Mouse (Mus musculus) lung, embryonic 15.5 days (tissue): Measurements from ENCODE around the gene Frmd5. TPM values are rescaled to one million over a fixed set of nuclear protein-coding genes. Genes with fewer than 3 reads are reported as not detected.

Experiments used
- ATAC-seq: fragments of 200-750 bp; cut with Nextera tagmentation; 2 replicates; pipeline ENCODE4 v1.8.0; 2017; ENCODE audit warnings: moderate number of reproducible peaks, borderline replicate concordance; ENCODE audit not compliant: low FRiP score, low TSS enrichment; ENCODE audit errors: extremely low read depth
- H3K27ac ChIP-seq: fragments of 300-500 bp; sonication (generic); 2 replicates; pipeline ENCODE4 v1.5.1; 2015; ENCODE audit warnings: moderate library complexity, mild to moderate bottlenecking, inconsistent platforms
- H3K27me3 ChIP-seq: fragments of 300-500 bp; sonication (generic); 2 replicates; pipeline ENCODE4 v1.6.1; 2015; ENCODE audit warnings: inconsistent platforms
- H3K36me3 ChIP-seq: fragments of 300-500 bp; sonication (generic); 2 replicates; pipeline ENCODE4 v1.6.1; 2015; ENCODE audit warnings: inconsistent platforms
- H3K4me1 ChIP-seq: fragments of 300-500 bp; sonication (generic); 2 replicates; pipeline ENCODE4 v1.6.1; 2015; ENCODE audit warnings: inconsistent platforms
- H3K4me2 ChIP-seq: fragments of 300-500 bp; sonication (generic); 2 replicates; pipeline ENCODE4 v1.6.1; 2015; ENCODE audit warnings: inconsistent platforms, mild to moderate bottlenecking, moderate library complexity
- H3K4me3 ChIP-seq: fragments of 300-500 bp; sonication (generic); 2 replicates; pipeline ENCODE4 v1.5.1; 2015; ENCODE audit warnings: mild to moderate bottlenecking, inconsistent platforms
- H3K9ac ChIP-seq: fragments of 300-500 bp; sonication (generic); 2 replicates; pipeline ENCODE4 v1.6.1; 2015; ENCODE audit warnings: inconsistent platforms
- H3K9me3 ChIP-seq: fragments of 300-500 bp; sonication (generic); 2 replicates; pipeline ENCODE4 v1.6.1; 2016; ENCODE audit warnings: inconsistent platforms
- WGBS: fragments of 180-500 bp; shearing (Covaris S2); methylation state at CpG from one replicate; pipeline ENCODE4 v1.1.7; 2015; 5-methylcytosine and 5-hydroxymethylcytosine counted together
- polyA plus RNA-seq: library from polyadenylated mRNA; unstranded; fragments of >200 nt; fragmentation: Nextera tagmentation; extraction: Ambion mirVana; gene quantifications from 2 replicates; pipeline ENCODE4 v1.2.1, GENCODE M21; 2015

The Frmd5 gene
- polyA plus RNA-seq, 1 experiment from 2014 or later = 4.1 TPM

- Histone ChIP-seq H3K27me3 (no peaks in the 10 kb centered on the region), H3K36me3 (no peaks in the 10 kb centered on the region), H3K9me3 (no peaks in the 10 kb centered on the region), H3K4me2 (no peak overlapping the region), H3K4me3 (no peak overlapping the region), H3K27ac (no peak overlapping the region), H3K4me1 (no peaks in the 10 kb centered on the region), H3K9ac (no peak overlapping the region)
- WGBS = 74% methylated on average over 11 of the region's 11 CpGs
- no peak for ATAC-seq
Observed at GRCm38 (mm10) chr2:121761281-121761795, 45.5 kb downstream of the Frmd5 start.

GRCm38 (mm10) chr2:121760646-121761045 is 46.2 kb downstream of the Frmd5 start:
- Histone ChIP-seq H3K36me3 (no peaks in the 10 kb centered on the region), H3K4me2 (no peak overlapping the region), H3K9ac (no peak overlapping the region), H3K9me3 (no peaks in the 10 kb centered on the region), H3K27ac (no peak overlapping the region), H3K4me3 (no peak overlapping the region), H3K4me1 (no peaks in the 10 kb centered on the region), H3K27me3 (no peaks in the 10 kb centered on the region)
- ATAC-seq = no peak
- 77% methylated on average over 9 of the region's 9 CpGs for WGBS

- no peak for ATAC-seq
- Histone ChIP-seq H3K9ac (no peak overlapping the region), H3K36me3 (no peaks in the 10 kb centered on the region), H3K4me2 (no peak overlapping the region), H3K27ac (no peak overlapping the region), H3K27me3 (no peaks in the 10 kb centered on the region), H3K4me1 (no peaks in the 10 kb centered on the region), H3K9me3 (no peaks in the 10 kb centered on the region), H3K4me3 (no peak overlapping the region)
- 61% methylated on average over 8 of the region's 8 CpGs for WGBS
Observed at GRCm38 (mm10) chr2:121758258-121758657, 48.6 kb downstream of the Frmd5 start.

- no peaks in the 10 kb centered on the region for H3K27me3 ChIP-seq
- H3K9ac ChIP-seq = no peak overlapping the region
- 97% methylated on average over 1 of the region's 1 CpGs for WGBS
- ATAC-seq = no peak
- no peak overlapping the region for H3K27ac ChIP-seq
- H3K9me3 ChIP-seq = no peaks in the 10 kb centered on the region
- H3K4me2 ChIP-seq = no peak overlapping the region
- H3K4me3 ChIP-seq = no peak overlapping the region
- no peaks in the 10 kb centered on the region for H3K36me3 ChIP-seq
- H3K4me1 ChIP-seq = no peaks in the 10 kb centered on the region
Observed at GRCm38 (mm10) chr2:121756336-121756735, 50.6 kb downstream of the Frmd5 start.

- ATAC-seq = no peak
- 43% methylated on average over 6 of the region's 6 CpGs for WGBS
Observed at GRCm38 (mm10) chr2:121755056-121755455, 51.8 kb downstream of the Frmd5 start.

GRCm38 (mm10) chr2:121750121-121750520 is 56.8 kb downstream of the Frmd5 start:
- Histone ChIP-seq H3K9ac (no peak overlapping the region), H3K27ac (no peak overlapping the region), H3K4me3 (no peak overlapping the region), H3K36me3 (no peaks in the 10 kb centered on the region), H3K9me3 (no peaks in the 10 kb centered on the region), H3K4me2 (no peak overlapping the region), H3K4me1 (no peaks in the 10 kb centered on the region), H3K27me3 (no peaks in the 10 kb centered on the region)
- no peak for ATAC-seq
- WGBS = 65% methylated on average over 6 of the region's 6 CpGs

More at GRCm38 (mm10) chr2:121755056-121755455, 51.8 kb downstream of the Frmd5 start:
- Histone ChIP-seq H3K36me3 (no peaks in the 10 kb centered on the region), H3K9ac (no peak overlapping the region), H3K9me3 (no peaks in the 10 kb centered on the region), H3K4me2 (no peak overlapping the region), H3K27me3 (no peaks in the 10 kb centered on the region), H3K4me1 (no peaks in the 10 kb centered on the region), H3K4me3 (no peak overlapping the region), H3K27ac (no peak overlapping the region)

GRCm38 (mm10) chr2:121741151-121741550 is 65.7 kb downstream of the Frmd5 start:
- H3K9me3 ChIP-seq = no peaks in the 10 kb centered on the region
- WGBS = 92% methylated on average over 2 of the region's 2 CpGs
- no peak overlapping the region for H3K4me3 ChIP-seq
- no peaks in the 10 kb centered on the region for H3K27me3 ChIP-seq
- H3K9ac ChIP-seq = no peak overlapping the region
- H3K27ac ChIP-seq = no peak overlapping the region
- H3K4me2 ChIP-seq = no peak overlapping the region
- ATAC-seq = no peak
- no peaks in the 10 kb centered on the region for H3K36me3 ChIP-seq
- no peaks in the 10 kb centered on the region for H3K4me1 ChIP-seq

- WGBS = 83% methylated on average over 4 of the region's 4 CpGs
- Histone ChIP-seq H3K27me3 (no peaks in the 10 kb centered on the region), H3K9me3 (no peaks in the 10 kb centered on the region), H3K4me1 (no peaks in the 10 kb centered on the region), H3K36me3 (no peaks in the 10 kb centered on the region), H3K4me2 (no peak overlapping the region), H3K9ac (no peak overlapping the region), H3K27ac (no peak overlapping the region), H3K4me3 (no peak overlapping the region)
- ATAC-seq = no peak
Observed at GRCm38 (mm10) chr2:121739410-121739809, 67.5 kb downstream of the Frmd5 start.

- H3K9ac ChIP-seq = no peak overlapping the region
- H3K27me3 ChIP-seq = no peaks in the 10 kb centered on the region
- H3K4me1 ChIP-seq = no peaks in the 10 kb centered on the region
- H3K27ac ChIP-seq = no peak overlapping the region
- H3K36me3 ChIP-seq = no peaks in the 10 kb centered on the region
- H3K4me2 ChIP-seq = no peak overlapping the region
- H3K4me3 ChIP-seq = no peak overlapping the region
- WGBS = 76% methylated on average over 7 of the region's 7 CpGs
- ATAC-seq = no peak
- H3K9me3 ChIP-seq = no peaks in the 10 kb centered on the region
Observed at GRCm38 (mm10) chr2:121733426-121733825, 73.5 kb downstream of the Frmd5 start.

- ATAC-seq = no peak
- 93% methylated on average over 11 of the region's 11 CpGs for WGBS
Observed at GRCm38 (mm10) chr2:121730486-121730885, 76.4 kb downstream of the Frmd5 start.

GRCm38 (mm10) chr2:121728907-121729575 is 77.8 kb downstream of the Frmd5 start:
- Histone ChIP-seq H3K4me2 (no peak overlapping the region), H3K36me3 (no peaks in the 10 kb centered on the region), H3K27me3 (no peaks in the 10 kb centered on the region), H3K4me1 (no peaks in the 10 kb centered on the region), H3K9ac (no peak overlapping the region), H3K4me3 (no peak overlapping the region), H3K27ac (no peak overlapping the region), H3K9me3 (no peaks in the 10 kb centered on the region)
- ATAC-seq = no peak
- 71% methylated on average over 9 of the region's 9 CpGs for whole genome bisulfite sequencing

More at GRCm38 (mm10) chr2:121730486-121730885, 76.4 kb downstream of the Frmd5 start:
- Histone ChIP-seq H3K4me3 (no peak overlapping the region), H3K4me2 (no peak overlapping the region), H3K9me3 (no peaks in the 10 kb centered on the region), H3K27ac (no peak overlapping the region), H3K9ac (no peak overlapping the region), H3K27me3 (no peaks in the 10 kb centered on the region), H3K36me3 (no peaks in the 10 kb centered on the region), H3K4me1 (no peaks in the 10 kb centered on the region)

- H3K27ac ChIP-seq = no peak overlapping the region
- H3K4me1 ChIP-seq = no peaks in the 10 kb centered on the region
- H3K9me3 ChIP-seq = no peaks in the 10 kb centered on the region
- no peak overlapping the region for H3K9ac ChIP-seq
- H3K27me3 ChIP-seq = no peaks in the 10 kb centered on the region
- H3K36me3 ChIP-seq = no peaks in the 10 kb centered on the region
- no peak overlapping the region for H3K4me2 ChIP-seq
- no peak overlapping the region for H3K4me3 ChIP-seq
- ATAC-seq = no peak
- WGBS = 84% methylated on average over 4 of the region's 4 CpGs
Observed at GRCm38 (mm10) chr2:121724866-121725265, 82.0 kb downstream of the Frmd5 start.
